Mouse (Mus musculus) kidney, adult 2 months (tissue): ENCODE results near the gene Ccdc65. TPM values are rescaled to one million over a fixed set of nuclear protein-coding genes. Genes with fewer than 3 reads are reported as not detected.

Experiments used
- DNase-seq: peaks from one replicate; pipeline ENCODE4 v3.0.0; 2021
- H3K27ac ChIP-seq: fragments of 200-500 bp; 2 replicates; pipeline ENCODE4 v1.5.1; 2012; ENCODE audit warnings: low read depth, low read length, control low read depth, inconsistent platforms; ENCODE audit not compliant: insufficient read depth
- H3K27me3 ChIP-seq: fragments of 200-500 bp; replicated peaks from 2 replicates; pipeline ENCODE4 v1.6.1; 2012; ENCODE audit warnings: mild to moderate bottlenecking, moderate library complexity, low read length, inconsistent platforms; ENCODE audit not compliant: control insufficient read depth, insufficient read depth
- H3K36me3 ChIP-seq: fragments of 200-500 bp; 2 replicates; pipeline ENCODE4 v1.6.1; 2012; ENCODE audit warnings: mild to moderate bottlenecking, moderate library complexity, low read length, inconsistent platforms; ENCODE audit not compliant: control insufficient read depth, insufficient read depth
- H3K4me1 ChIP-seq: fragments of 200-500 bp; 2 replicates; pipeline ENCODE4 v1.6.1; 2011; ENCODE audit warnings: low read length; ENCODE audit not compliant: control insufficient read depth, insufficient read depth
- H3K4me3 ChIP-seq: fragments of 200-500 bp; 2 replicates; pipeline ENCODE4 v1.5.1; 2011; ENCODE audit warnings: mild to moderate bottlenecking, low read depth, low read length, control low read depth; ENCODE audit not compliant: insufficient read depth
- CTCF ChIP-seq: fragments of 200-500 bp; conservative IDR thresholded peaks from 2 replicates; pipeline ENCODE4 v1.5.1; 2011; ENCODE audit warnings: low read depth, mild to moderate bottlenecking, control low read depth, low read length, moderate library complexity, mixed read lengths; ENCODE audit not compliant: insufficient read depth, insufficient read length
- POLR2A ChIP-seq: fragments of 200-500 bp; IDR thresholded peaks from one replicate; pipeline ENCODE4 v1.6.1; 2011; ENCODE audit warnings: low read depth, low read length, control low read depth
- WGBS: fragments of 180-500 bp; shearing (Covaris S2); methylation state at CpG from one replicate; pipeline ENCODE4 v1.1.7; 2018; 5-methylcytosine and 5-hydroxymethylcytosine counted together
- polyA plus RNA-seq: library from polyadenylated mRNA; depleted of rRNA; stranded (reverse); fragments of >200 nt; gene quantifications from 2 replicates; pipeline ENCODE4 v1.2.3, GENCODE M21; 2012

Ccdc65 gene
- polyA plus RNA-seq, 1 experiment: 0.42 TPM

- no peak overlapping the region for H3K4me3 ChIP-seq
- 11% methylated on average over 9 of the region's 9 CpGs for WGBS
- DNase-seq: peak; percentile 94
Observed at GRCm38 (mm10) chr15:98695726-98696125, 12.3 kb upstream of the Ccdc65 start.

GRCm38 (mm10) chr15:98696216-98696615, 11.8 kb upstream of the Ccdc65 start:
- TF ChIP-seq CTCF (no peak), POLR2A (no peak)
- no peak overlapping the region for H3K4me3 ChIP-seq
- 53% methylated on average over 8 of the region's 8 CpGs for WGBS
- peak overlapping the region; percentile 10; the same call in 1 of the 2 replicates for H3K27ac ChIP-seq
- DNase-seq: no peak
- H3K36me3 ChIP-seq: no peaks in the 10 kb centered on the region
- peaks cover 9% of the 10 kb centered on the region; the same call in 1 of the 2 replicates for H3K4me1 ChIP-seq
- no peaks in the 10 kb centered on the region; the same call in 1 of the 2 replicates for H3K27me3 ChIP-seq

More at GRCm38 (mm10) chr15:98695726-98696125, 12.3 kb upstream of the Ccdc65 start:
- TF ChIP-seq POLR2A (no peak), CTCF (no peak)
- no peaks in the 10 kb centered on the region; the same call in 1 of the 2 replicates for H3K27me3 ChIP-seq
- peaks cover 9% of the 10 kb centered on the region; the same call in 1 of the 2 replicates for H3K4me1 ChIP-seq
- H3K36me3 ChIP-seq: no peaks in the 10 kb centered on the region
- peak overlapping the region; percentile 57 for H3K27ac ChIP-seq

GRCm38 (mm10) chr15:98699190-98700105, 8.6 kb upstream of the Ccdc65 start:
- DNase-seq: peak; percentile 90
- Histone ChIP-seq H3K27me3 (no peaks in the 10 kb centered on the region; the same call in 1 of the 2 replicates), H3K4me1 (peaks cover 9% of the 10 kb centered on the region; the same call in 1 of the 2 replicates), H3K4me3 (no peak overlapping the region), H3K36me3 (no peaks in the 10 kb centered on the region), H3K27ac (no peak overlapping the region)
- TF ChIP-seq CTCF: peak; percentile 81
- no peak for TF ChIP-seq POLR2A
- WGBS: 6% methylated on average over 40 of the region's 40 CpGs

- H3K27ac ChIP-seq: no peak overlapping the region
- no peaks in the 10 kb centered on the region; the same call in 1 of the 2 replicates for H3K27me3 ChIP-seq
- TF ChIP-seq POLR2A (no peak), CTCF (no peak)
- no peaks in the 10 kb centered on the region for H3K4me1 ChIP-seq
- no peak for DNase-seq
- WGBS: 63% methylated on average over 9 of the region's 9 CpGs
- H3K4me3 ChIP-seq: no peak overlapping the region
- H3K36me3 ChIP-seq: no peaks in the 10 kb centered on the region
Observed at GRCm38 (mm10) chr15:98704312-98704711, 3.7 kb upstream of the Ccdc65 start.

- WGBS: 10% methylated on average over 9 of the region's 9 CpGs
- no peaks in the 10 kb centered on the region for H3K36me3 ChIP-seq
- H3K4me1 ChIP-seq: peaks cover 8% of the 10 kb centered on the region
- H3K27me3 ChIP-seq: no peaks in the 10 kb centered on the region
- H3K4me3 ChIP-seq: no peak overlapping the region
- DNase-seq: peak; percentile 57
- H3K27ac ChIP-seq: no peak overlapping the region
- TF ChIP-seq POLR2A: no peak
- peak; percentile 85 for TF ChIP-seq CTCF
Observed at GRCm38 (mm10) chr15:98710442-98710841, 2.4 kb downstream of the Ccdc65 start.

- H3K4me3 ChIP-seq: no peak overlapping the region
- peak; percentile 94 for DNase-seq
- H3K27me3 ChIP-seq: no peaks in the 10 kb centered on the region
- no peak for TF ChIP-seq CTCF
- TF ChIP-seq POLR2A: no peak
- H3K36me3 ChIP-seq: no peaks in the 10 kb centered on the region
- no peak overlapping the region for H3K27ac ChIP-seq
- WGBS: 22% methylated on average over 5 of the region's 5 CpGs
- H3K4me1 ChIP-seq: peaks cover 8% of the 10 kb centered on the region
Observed at GRCm38 (mm10) chr15:98714230-98714652, 6.2 kb downstream of the Ccdc65 start.

- WGBS: 67% methylated on average over 16 of the region's 16 CpGs
- Histone ChIP-seq H3K27me3 (no peaks in the 10 kb centered on the region), H3K4me3 (no peak overlapping the region), H3K36me3 (no peaks in the 10 kb centered on the region), H3K4me1 (peaks cover 8% of the 10 kb centered on the region), H3K27ac (no peak overlapping the region)
- DNase-seq: no peak
- TF ChIP-seq CTCF (no peak), POLR2A (no peak)
Observed at GRCm38 (mm10) chr15:98717301-98717700, 9.3 kb downstream of the Ccdc65 start.

GRCm38 (mm10) chr15:98722191-98722590, 14.2 kb downstream of the Ccdc65 start:
- Histone ChIP-seq H3K4me3 (no peak overlapping the region), H3K27ac (no peak overlapping the region), H3K27me3 (no peaks in the 10 kb centered on the region), H3K4me1 (no peaks in the 10 kb centered on the region), H3K36me3 (no peaks in the 10 kb centered on the region)
- 80% methylated on average over 8 of the region's 8 CpGs for WGBS
- TF ChIP-seq CTCF (no peak), POLR2A (no peak)
- DNase-seq: no peak
